Mouse (Mus musculus) kidney, adult 2 months (tissue): Measurements from ENCODE around the gene Lmtk2. TPM values are rescaled to one million over a fixed set of nuclear protein-coding genes. Genes with fewer than 3 reads are reported as not detected.
A peak's percentile ranks its signal among the peaks of the same experiment; 100 is the strongest.

Source experiments
- DNase-seq: peaks from one replicate; pipeline ENCODE4 v3.0.0; 2021
- H3K27ac ChIP-seq: fragments of 200-500 bp; 2 replicates; pipeline ENCODE4 v1.5.1; 2012; ENCODE audit warnings: low read depth, low read length, control low read depth, inconsistent platforms; ENCODE audit not compliant: insufficient read depth
- H3K27me3 ChIP-seq: fragments of 200-500 bp; replicated peaks from 2 replicates; pipeline ENCODE4 v1.6.1; 2012; ENCODE audit warnings: mild to moderate bottlenecking, moderate library complexity, low read length, inconsistent platforms; ENCODE audit not compliant: control insufficient read depth, insufficient read depth
- H3K36me3 ChIP-seq: fragments of 200-500 bp; 2 replicates; pipeline ENCODE4 v1.6.1; 2012; ENCODE audit warnings: mild to moderate bottlenecking, moderate library complexity, low read length, inconsistent platforms; ENCODE audit not compliant: control insufficient read depth, insufficient read depth
- H3K4me1 ChIP-seq: fragments of 200-500 bp; 2 replicates; pipeline ENCODE4 v1.6.1; 2011; ENCODE audit warnings: low read length; ENCODE audit not compliant: control insufficient read depth, insufficient read depth
- H3K4me3 ChIP-seq: fragments of 200-500 bp; 2 replicates; pipeline ENCODE4 v1.5.1; 2011; ENCODE audit warnings: mild to moderate bottlenecking, low read depth, low read length, control low read depth; ENCODE audit not compliant: insufficient read depth
- CTCF ChIP-seq: fragments of 200-500 bp; conservative IDR thresholded peaks from 2 replicates; pipeline ENCODE4 v1.5.1; 2011; ENCODE audit warnings: low read depth, mild to moderate bottlenecking, control low read depth, low read length, moderate library complexity, mixed read lengths; ENCODE audit not compliant: insufficient read depth, insufficient read length
- POLR2A ChIP-seq: fragments of 200-500 bp; IDR thresholded peaks from one replicate; pipeline ENCODE4 v1.6.1; 2011; ENCODE audit warnings: low read depth, low read length, control low read depth
- WGBS: fragments of 180-500 bp; shearing (Covaris S2); methylation state at CpG from one replicate; pipeline ENCODE4 v1.1.7; 2018; 5-methylcytosine and 5-hydroxymethylcytosine counted together
- polyA plus RNA-seq: library from polyadenylated mRNA; depleted of rRNA; stranded (reverse); fragments of >200 nt; gene quantifications from 2 replicates; pipeline ENCODE4 v1.2.3, GENCODE M21; 2012; rRNA removed

Gene Lmtk2
- polyA plus RNA-seq = 29.9 and 30.6 TPM in 2 replicates

DNA sequence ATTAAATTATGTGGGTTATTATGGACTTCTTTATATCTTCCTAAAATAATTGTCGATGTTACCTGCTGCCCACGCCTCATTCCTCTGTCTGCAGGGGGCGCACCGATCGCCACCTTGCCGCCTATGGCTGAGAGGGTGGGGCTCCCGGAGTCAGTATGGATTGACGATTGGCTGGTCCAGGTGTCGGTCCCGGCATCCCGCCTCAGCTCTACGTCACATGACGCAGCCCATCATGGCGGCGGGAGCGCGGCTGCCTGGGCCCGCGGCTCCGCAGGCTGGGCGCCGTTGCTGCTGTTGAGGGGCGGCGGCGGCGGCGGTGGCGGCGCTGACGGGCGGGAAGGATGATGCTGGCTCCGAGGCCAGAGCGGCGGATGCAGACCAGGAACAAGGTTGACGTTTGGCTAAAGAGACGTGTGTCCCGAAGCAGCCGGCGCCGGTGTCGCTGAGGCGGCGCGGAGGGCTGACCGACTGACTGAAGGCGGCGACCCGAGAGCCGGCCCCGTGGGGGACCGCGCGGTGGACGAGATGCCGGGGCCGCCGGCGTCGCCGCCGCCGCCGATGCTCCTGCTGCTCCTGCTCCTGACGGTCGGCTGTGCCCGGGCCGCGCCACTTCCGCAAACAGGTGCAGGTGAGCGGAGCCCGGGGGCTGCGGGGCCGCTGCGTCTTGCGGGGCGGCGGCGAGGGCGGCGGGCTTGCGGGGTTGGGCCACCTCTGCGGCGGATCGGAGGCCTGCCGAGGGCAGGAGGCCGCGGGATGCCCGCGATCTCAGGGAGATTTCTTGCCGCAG lies at the start of gene Lmtk2:
Gene Lmtk2 (plus strand): TSS at position 288 of the 787 bp plus-strand sequence.
- H3K27me3 ChIP-seq = no peaks in the 10 kb centered on the region
- DNase-seq = peak; percentile 98
- peaks cover 33% of the 10 kb centered on the region; the same call in 1 of the 2 replicates for H3K4me1 ChIP-seq
- TF ChIP-seq POLR2A = peak; percentile 80
- peak; percentile 86 for TF ChIP-seq CTCF
- under 1% methylated on average over 90 of the region's 90 CpGs for WGBS
- peak within 1 kb of the TSS; percentile 89 for H3K4me3 ChIP-seq
- peak within 1 kb of the TSS; percentile 98 for H3K27ac ChIP-seq
- H3K36me3 ChIP-seq = no peaks in the 10 kb centered on the region

GRCm38 (mm10) chr5:144051268-144051667 lies 49.0 kb upstream of the Lmtk2 start:
- no peaks in the 10 kb centered on the region for H3K36me3 ChIP-seq
- DNase-seq = peak; percentile 43
- H3K4me1 ChIP-seq = 0 out of 2 replicates have a peak, but pooled peaks cover 2% of the 10 kb centered on the region
- peak; percentile 59 for TF ChIP-seq CTCF
- TF ChIP-seq POLR2A = no peak
- no peak overlapping the region for H3K4me3 ChIP-seq
- no peaks in the 10 kb centered on the region for H3K27me3 ChIP-seq
- H3K27ac ChIP-seq = no peak overlapping the region

DNA sequence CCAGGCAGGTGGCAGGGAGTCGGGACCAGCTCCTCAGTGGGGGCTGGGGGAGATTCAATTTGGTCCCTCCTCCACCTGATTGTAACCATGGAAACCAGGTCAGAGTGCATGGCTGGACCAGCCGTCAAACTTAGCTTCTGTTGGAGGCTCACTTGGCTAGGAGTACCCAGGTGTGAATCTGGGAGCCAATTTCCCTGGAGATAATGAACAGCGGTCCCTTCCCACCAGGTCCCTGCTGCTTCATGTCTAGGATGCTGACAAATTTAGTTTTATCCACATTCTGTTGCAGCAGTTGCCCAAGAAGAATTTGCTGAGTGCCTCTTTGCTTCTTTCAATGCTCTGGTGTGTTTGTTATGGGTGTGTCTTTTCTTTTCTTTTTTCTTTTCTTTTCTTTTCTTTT lies 46.8 kb upstream of the Lmtk2 start:
- TF ChIP-seq CTCF (no peak), POLR2A (no peak)
- Histone ChIP-seq H3K27ac (no peak overlapping the region), H3K36me3 (no peaks in the 10 kb centered on the region), H3K4me3 (no peak overlapping the region), H3K4me1 (0 out of 2 replicates have a peak, but pooled peaks cover 2% of the 10 kb centered on the region), H3K27me3 (no peaks in the 10 kb centered on the region)
- DNase-seq = no peak
- 43% methylated on average over 3 of the region's 3 CpGs for WGBS

DNA sequence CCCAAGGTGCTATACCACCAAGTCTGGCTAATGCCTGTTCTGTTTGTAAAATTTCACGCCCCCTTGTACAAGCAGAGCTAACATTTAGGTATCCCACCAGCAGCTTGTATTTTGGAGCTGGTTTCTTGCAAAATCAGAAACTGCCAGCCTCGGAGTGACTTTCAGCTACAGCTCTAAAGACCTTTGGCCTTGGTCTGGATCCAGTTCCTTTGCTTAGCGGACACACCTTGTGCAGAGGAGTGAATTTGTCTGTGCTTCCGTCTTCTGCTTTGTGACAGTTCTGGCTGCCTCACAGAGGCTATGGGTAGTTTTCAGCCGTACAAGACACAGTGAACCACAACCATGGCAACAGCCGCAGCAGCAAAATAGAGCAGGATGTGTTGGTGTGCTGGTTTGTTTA lies 45.9 kb upstream of the Lmtk2 start:
- H3K4me3 ChIP-seq = no peak overlapping the region
- H3K27ac ChIP-seq = no peak overlapping the region

DNA sequence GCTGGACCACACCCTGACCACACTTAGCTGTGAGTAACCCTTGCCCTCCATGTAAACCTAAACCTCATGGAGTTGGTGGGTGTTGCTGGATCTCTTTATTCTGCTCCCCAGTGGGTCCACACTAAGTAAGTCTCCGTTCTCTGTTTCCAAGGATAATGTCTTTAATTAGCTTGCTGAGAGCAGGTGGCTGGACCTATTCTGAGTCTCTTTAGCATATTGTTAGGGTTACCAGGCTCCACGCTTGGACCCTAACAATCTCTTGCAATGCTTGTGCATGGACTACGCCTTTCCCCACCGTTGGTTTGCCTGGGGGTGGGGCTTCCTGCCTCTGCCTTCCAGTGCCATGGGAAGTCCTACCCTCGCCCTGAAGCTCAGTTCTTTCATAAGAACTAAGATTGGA lies 36.1 kb upstream of the Lmtk2 start:
- no peak for DNase-seq
- WGBS = 79% methylated on average over 5 of the region's 5 CpGs
- no peaks in the 10 kb centered on the region for H3K4me1 ChIP-seq
- no peaks in the 10 kb centered on the region for H3K36me3 ChIP-seq
- TF ChIP-seq CTCF = no peak
- no peaks in the 10 kb centered on the region for H3K27me3 ChIP-seq
- no peak overlapping the region for H3K4me3 ChIP-seq
- H3K27ac ChIP-seq = no peak overlapping the region

More for the DNA sequence above, 45.9 kb upstream of the Lmtk2 start:
- DNase-seq = peak; percentile 69
- H3K36me3 ChIP-seq = no peaks in the 10 kb centered on the region
- 61% methylated on average over 6 of the region's 6 CpGs for WGBS
- 0 out of 2 replicates have a peak, but pooled peaks cover 2% of the 10 kb centered on the region for H3K4me1 ChIP-seq
- no peaks in the 10 kb centered on the region for H3K27me3 ChIP-seq
- TF ChIP-seq POLR2A = no peak
- no peak for TF ChIP-seq CTCF

DNA sequence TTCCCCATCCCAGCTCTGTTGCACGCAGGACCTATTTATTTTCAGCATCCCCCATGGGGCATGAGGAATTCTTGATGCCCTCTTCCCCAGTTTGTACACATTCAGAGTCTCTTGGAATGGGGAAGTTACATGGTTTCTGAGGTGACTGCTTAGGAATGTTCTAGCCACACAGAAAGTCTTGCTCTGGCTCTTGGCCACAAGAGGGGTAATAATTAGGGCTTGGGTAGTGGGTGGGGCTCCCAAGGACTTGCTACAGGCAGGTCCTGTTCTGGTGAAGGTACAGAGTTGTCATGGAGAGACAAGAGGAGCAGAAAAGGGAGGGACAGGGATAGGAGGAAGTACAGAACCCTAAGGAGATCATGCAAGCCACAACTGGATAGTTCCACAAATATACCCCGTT lies 34.2 kb upstream of the Lmtk2 start:
- Histone ChIP-seq H3K36me3 (no peaks in the 10 kb centered on the region), H3K4me3 (no peak overlapping the region), H3K27me3 (no peaks in the 10 kb centered on the region), H3K27ac (no peak overlapping the region), H3K4me1 (no peaks in the 10 kb centered on the region)
- TF ChIP-seq CTCF = no peak
- TF ChIP-seq POLR2A = no peak
- 76% methylated on average over 2 of the region's 2 CpGs for WGBS
- DNase-seq = peak; percentile 8

DNA sequence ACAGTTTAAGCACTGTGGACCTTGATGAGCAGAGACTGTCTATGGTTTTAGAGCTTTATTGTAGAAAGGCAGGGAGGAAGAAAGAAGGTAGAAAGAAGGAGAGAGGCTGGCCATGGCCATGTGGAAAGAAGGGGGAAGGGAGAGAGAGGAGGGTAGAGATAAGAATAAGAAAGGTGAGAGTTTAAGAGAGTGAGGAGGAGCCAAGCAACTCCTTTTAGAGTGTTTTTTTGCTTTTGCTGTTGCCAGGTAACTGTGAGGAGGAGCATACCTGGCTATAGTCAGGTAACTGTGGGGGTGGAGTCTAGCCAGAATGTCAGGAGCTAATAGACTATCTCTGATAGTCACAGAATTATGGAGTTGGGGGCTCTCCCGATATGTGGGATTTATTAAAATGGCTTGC lies 30.2 kb upstream of the Lmtk2 start:
- H3K4me1 ChIP-seq = no peaks in the 10 kb centered on the region
- no peaks in the 10 kb centered on the region for H3K27me3 ChIP-seq
- DNase-seq = no peak
- 96% methylated on average over 1 of the region's 1 CpGs for WGBS
- no peak for TF ChIP-seq POLR2A
- TF ChIP-seq CTCF = no peak
- no peak overlapping the region for H3K4me3 ChIP-seq
- H3K27ac ChIP-seq = no peak overlapping the region
- H3K36me3 ChIP-seq = no peaks in the 10 kb centered on the region
